Mouse (Mus musculus): ENCODE measurements around the gene Neurog1. TPM values are rescaled to one million over a fixed set of nuclear protein-coding genes. Genes with fewer than 3 reads are reported as not detected.

The Neurog1 gene
- polyA plus RNA-seq, 2 experiments: not detected

DNA sequence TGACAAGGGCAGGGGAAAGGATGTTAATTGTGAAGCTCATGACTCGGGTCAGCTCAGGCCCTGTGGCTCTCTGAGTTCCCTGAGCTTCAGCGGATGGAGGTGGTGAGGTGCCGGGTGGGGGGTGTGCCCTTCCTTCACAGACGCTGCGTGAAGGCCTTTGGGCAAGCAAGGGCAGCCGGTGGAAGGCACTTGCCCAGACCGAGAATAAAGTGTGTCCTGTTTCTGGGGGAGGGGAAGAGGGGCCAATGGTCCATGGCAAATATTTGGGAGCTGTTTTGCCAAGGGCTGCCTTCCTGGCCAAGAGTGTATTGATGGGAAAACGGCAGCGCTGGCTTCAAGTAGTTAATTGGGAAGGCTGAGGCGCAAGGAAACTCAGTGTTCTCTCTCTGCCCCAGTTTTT lies 42.9 kb upstream of the Neurog1 start:
- H3K4me3 ChIP-seq (ENCODE audit: insufficient read depth in 1 of 2, low read depth in 2 of 2, low read length in 2 of 2): no peak overlapping the region
- no peak overlapping the region for H3K9ac ChIP-seq (replicated peaks)
- no peak for ATAC-seq (ENCODE audit: insufficient read depth)
- WGBS (ENCODE audit: insufficient replicate concordance): 5% methylated on average over 10 of the region's 10 CpGs
- H3K4me2 ChIP-seq (ENCODE audit: low read depth): no peak overlapping the region
- peaks cover 37% of the 10 kb centered on the region for H3K27me3 ChIP-seq (ENCODE audit: control insufficient read depth, insufficient read depth, low read length)
- H3K9me3 ChIP-seq (ENCODE audit: control insufficient read depth, low read length): no peaks in the 10 kb centered on the region
- TF ChIP-seq CTCF (IDR thresholded peaks at IDR 0.05; ENCODE audit: low read depth) (no peak), EP300 (IDR thresholded peaks at IDR 0.05; ENCODE audit: low read depth) (no peak)
- DNase-seq (ENCODE audit: low read depth in 3 of 3, low spot score in 3 of 3): no peak
- H3K36me3 ChIP-seq (replicated peaks; ENCODE audit: control insufficient read depth, insufficient read depth, low read depth): no peaks in the 10 kb centered on the region
- H3K4me1 ChIP-seq (replicated peaks; ENCODE audit: control insufficient read depth in 2 of 2, insufficient read depth in 2 of 2, low read length in 1 of 2): no peaks in the 10 kb centered on the region
- no peak overlapping the region for H3K27ac ChIP-seq

GRCm38 (mm10) chr13:56289998-56290397 lies 38.0 kb upstream of the Neurog1 start:
- TF ChIP-seq CTCF (IDR thresholded peaks at IDR 0.05; ENCODE audit: low read depth) (peak; percentile 53), EP300 (IDR thresholded peaks at IDR 0.05; ENCODE audit: low read depth) (no peak)
- WGBS (ENCODE audit: insufficient replicate concordance): 53% methylated on average over 6 of the region's 6 CpGs
- ATAC-seq (ENCODE audit: insufficient read depth): no peak
- no peak overlapping the region for H3K4me2 ChIP-seq (ENCODE audit: low read depth)
- DNase-seq (ENCODE audit: low read depth in 3 of 3, low spot score in 3 of 3): no peak
- no peak overlapping the region for H3K27ac ChIP-seq
- H3K9ac ChIP-seq (replicated peaks): no peak overlapping the region
- H3K9me3 ChIP-seq (ENCODE audit: control insufficient read depth, low read length): no peaks in the 10 kb centered on the region
- no peak overlapping the region for H3K4me3 ChIP-seq (ENCODE audit: insufficient read depth in 1 of 2, low read depth in 2 of 2, low read length in 2 of 2)
- no peaks in the 10 kb centered on the region for H3K4me1 ChIP-seq (replicated peaks; ENCODE audit: control insufficient read depth in 2 of 2, insufficient read depth in 2 of 2, low read length in 1 of 2)
- no peaks in the 10 kb centered on the region for H3K36me3 ChIP-seq (replicated peaks; ENCODE audit: control insufficient read depth, insufficient read depth, low read depth)
- H3K27me3 ChIP-seq (ENCODE audit: control insufficient read depth, insufficient read depth, low read length): peaks cover 11% of the 10 kb centered on the region

DNA sequence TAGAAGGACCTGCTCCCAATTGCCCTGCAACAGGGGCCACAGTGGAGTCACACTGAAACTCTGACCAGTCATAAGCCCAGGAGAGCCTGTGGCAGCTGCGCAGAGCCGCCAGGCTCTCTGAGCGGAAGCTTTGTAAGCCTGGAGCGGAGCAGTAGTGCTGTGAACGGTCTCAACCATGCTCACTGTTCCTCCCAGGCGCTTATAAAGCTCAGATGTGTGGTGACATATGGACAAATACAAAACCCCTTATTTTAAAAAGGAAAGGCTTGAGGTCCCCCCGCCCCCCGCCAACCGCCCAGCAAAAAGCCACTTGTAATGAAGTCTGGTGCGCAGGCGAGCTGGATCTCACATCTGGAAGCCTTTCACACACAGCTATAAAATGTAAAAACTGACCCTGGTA lies 37.3 kb upstream of the Neurog1 start:
- Histone ChIP-seq H3K9ac (replicated peaks) (no peak overlapping the region), H3K36me3 (replicated peaks; ENCODE audit: control insufficient read depth, insufficient read depth, low read depth) (no peaks in the 10 kb centered on the region), H3K27me3 (ENCODE audit: control insufficient read depth, insufficient read depth, low read length) (peaks cover 4% of the 10 kb centered on the region), H3K4me2 (ENCODE audit: low read depth) (no peak overlapping the region), H3K27ac (no peak overlapping the region), H3K9me3 (ENCODE audit: control insufficient read depth, low read length) (no peaks in the 10 kb centered on the region), H3K4me1 (replicated peaks; ENCODE audit: control insufficient read depth in 2 of 2, insufficient read depth in 2 of 2, low read length in 1 of 2) (no peaks in the 10 kb centered on the region), H3K4me3 (ENCODE audit: insufficient read depth in 1 of 2, low read depth in 2 of 2, low read length in 2 of 2) (no peak overlapping the region)
- no peak for TF ChIP-seq CTCF (IDR thresholded peaks at IDR 0.05; ENCODE audit: low read depth)
- TF ChIP-seq EP300 (IDR thresholded peaks at IDR 0.05; ENCODE audit: low read depth): no peak
- DNase-seq (ENCODE audit: low read depth in 3 of 3, low spot score in 3 of 3) (no peak), ATAC-seq (ENCODE audit: insufficient read depth) (no peak)
- WGBS (ENCODE audit: insufficient replicate concordance): 62% methylated on average over 11 of the region's 11 CpGs

- no peaks in the 10 kb centered on the region for H3K36me3 ChIP-seq (replicated peaks; ENCODE audit: control insufficient read depth, insufficient read depth, low read depth)
- H3K27ac ChIP-seq: no peak overlapping the region
- TF ChIP-seq EP300 (IDR thresholded peaks at IDR 0.05; ENCODE audit: low read depth) (no peak), CTCF (IDR thresholded peaks at IDR 0.05; ENCODE audit: low read depth) (no peak)
- no peaks in the 10 kb centered on the region for H3K4me1 ChIP-seq (replicated peaks; ENCODE audit: control insufficient read depth in 2 of 2, insufficient read depth in 2 of 2, low read length in 1 of 2)
- H3K9ac ChIP-seq (replicated peaks): no peak overlapping the region
- H3K27me3 ChIP-seq (ENCODE audit: control insufficient read depth, insufficient read depth, low read length): peaks cover 4% of the 10 kb centered on the region
- DNase-seq (ENCODE audit: low read depth in 3 of 3, low spot score in 3 of 3) (no peak), ATAC-seq (ENCODE audit: insufficient read depth) (no peak)
- H3K4me2 ChIP-seq (ENCODE audit: low read depth): no peak overlapping the region
- 48% methylated on average over 4 of the region's 4 CpGs for WGBS (ENCODE audit: insufficient replicate concordance)
- H3K4me3 ChIP-seq (ENCODE audit: insufficient read depth in 1 of 2, low read depth in 2 of 2, low read length in 2 of 2): no peak overlapping the region
- no peaks in the 10 kb centered on the region for H3K9me3 ChIP-seq (ENCODE audit: control insufficient read depth, low read length)
Measured at GRCm38 (mm10) chr13:56288601-56289000, 36.6 kb upstream of the Neurog1 start.

DNA sequence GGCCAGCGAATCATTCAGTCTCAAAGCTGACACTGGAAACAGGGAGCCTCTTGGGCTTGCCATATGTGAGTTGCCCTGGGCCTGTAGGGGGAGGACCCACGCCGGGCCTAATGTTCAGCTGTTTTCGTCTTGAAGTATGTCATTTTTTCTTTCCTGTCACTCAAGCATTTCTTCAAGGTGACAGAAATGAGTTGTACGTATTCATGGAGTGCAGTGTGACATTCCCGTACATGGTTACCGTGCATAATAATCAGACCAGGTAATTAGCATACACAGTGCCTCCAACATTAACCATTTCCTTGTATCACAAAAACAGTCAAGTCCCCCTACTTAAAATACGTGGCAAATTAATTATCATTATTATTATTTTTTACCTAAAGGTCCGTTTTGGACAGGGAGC lies 35.1 kb upstream of the Neurog1 start:
- no peak overlapping the region for H3K4me2 ChIP-seq (ENCODE audit: low read depth)
- H3K4me3 ChIP-seq (ENCODE audit: insufficient read depth in 1 of 2, low read depth in 2 of 2, low read length in 2 of 2): no peak overlapping the region
- no peaks in the 10 kb centered on the region for H3K27me3 ChIP-seq (ENCODE audit: control insufficient read depth, insufficient read depth, low read length)
- H3K4me1 ChIP-seq (replicated peaks; ENCODE audit: control insufficient read depth in 2 of 2, insufficient read depth in 2 of 2, low read length in 1 of 2): no peaks in the 10 kb centered on the region
- H3K27ac ChIP-seq: no peak overlapping the region
- H3K9ac ChIP-seq (replicated peaks): no peak overlapping the region
- no peaks in the 10 kb centered on the region for H3K9me3 ChIP-seq (ENCODE audit: control insufficient read depth, low read length)
- H3K36me3 ChIP-seq (replicated peaks; ENCODE audit: control insufficient read depth, insufficient read depth, low read depth): no peaks in the 10 kb centered on the region
- ATAC-seq (ENCODE audit: insufficient read depth) (no peak), DNase-seq (ENCODE audit: low read depth in 3 of 3, low spot score in 3 of 3) (no peak)
- TF ChIP-seq EP300 (IDR thresholded peaks at IDR 0.05; ENCODE audit: low read depth) (no peak), CTCF (IDR thresholded peaks at IDR 0.05; ENCODE audit: low read depth) (no peak)
- WGBS (ENCODE audit: insufficient replicate concordance): 58% methylated on average over 9 of the region's 9 CpGs

Measured in liver, embryonic 14.5 days (tissue).